Mouse (Mus musculus): ENCODE measurements around the gene Syn2.

DNA sequence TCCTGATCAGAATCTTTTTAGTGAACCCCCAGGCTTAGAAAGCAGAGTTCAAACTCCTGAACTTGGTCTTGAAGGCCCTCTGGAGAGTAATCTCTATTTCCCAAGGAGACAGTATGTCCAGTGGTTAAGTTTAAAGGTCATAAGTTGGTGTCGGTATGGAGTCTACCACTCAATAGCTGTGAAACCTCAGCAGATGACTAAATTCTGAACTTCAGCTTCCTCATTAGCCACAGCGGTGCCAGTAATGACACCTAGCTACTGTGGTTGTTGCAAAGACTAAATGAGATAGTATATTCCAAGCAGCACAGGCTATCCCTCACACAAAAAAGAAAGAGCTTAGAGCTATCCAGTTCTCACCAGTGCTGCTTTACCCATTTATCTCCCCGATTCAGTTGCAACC is 153.5 kb downstream of the Syn2 start:
- TF ChIP-seq CTCF (IDR thresholded peaks at IDR 0.05; ENCODE audit: borderline replicate concordance, extremely low read depth, insufficient read depth, insufficient read length) (no peak), POLR2A (IDR thresholded peaks at IDR 0.05; ENCODE audit: borderline replicate concordance, extremely low read depth, insufficient read depth, insufficient read length, poor library complexity, severe bottlenecking) (no peak)
